Mouse (Mus musculus) embryo, embryonic 11.5 days (tissue): Measurements from ENCODE around the gene Tmem131l.

Source experiments
- DNase-seq: peaks from one replicate; pipeline ENCODE4 v3.0.0-alpha.2; 2012; ENCODE audit warnings: low read depth, low spot score

The Tmem131l gene

DNA sequence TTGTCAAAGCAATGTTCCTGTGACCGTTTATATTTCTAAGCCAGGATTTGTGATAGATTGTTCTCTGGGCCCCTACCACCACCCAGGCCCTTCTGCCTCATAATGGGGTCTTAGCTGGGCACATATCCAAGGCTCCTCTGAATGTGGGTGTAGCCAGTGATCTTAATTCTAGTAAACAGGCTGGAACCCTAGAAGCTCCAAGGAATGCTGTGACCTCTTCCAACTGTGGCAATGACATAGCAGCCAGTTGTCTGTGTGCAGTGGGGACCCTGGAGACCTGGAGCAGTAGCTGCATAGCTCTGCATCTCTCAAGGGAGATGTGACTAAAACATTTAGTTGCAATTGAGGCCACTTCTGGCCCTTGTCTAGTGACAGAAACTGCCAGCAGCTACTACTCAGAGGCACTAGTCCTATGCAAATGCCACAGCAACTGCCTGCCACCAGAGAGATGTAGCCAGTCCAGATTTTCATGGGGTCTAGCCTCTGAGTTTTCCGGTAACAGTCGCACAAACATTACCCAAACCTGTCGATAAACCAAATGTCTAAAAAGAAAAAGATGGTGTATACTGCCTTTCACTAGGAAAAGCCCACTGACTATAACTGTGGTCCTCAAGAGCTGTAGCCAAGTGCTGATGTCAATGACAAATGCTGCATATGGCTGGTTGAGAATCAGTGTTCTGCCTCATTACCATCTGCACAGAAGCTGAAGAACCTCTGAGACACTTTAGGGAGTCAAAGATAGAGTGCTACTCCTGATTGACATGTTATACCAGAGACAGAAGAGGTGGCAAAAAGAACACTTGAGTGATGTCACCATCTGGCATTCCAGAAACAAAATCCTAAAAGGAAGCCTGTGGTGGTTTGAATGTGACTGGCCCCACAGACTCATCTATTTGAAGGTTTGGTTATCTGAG is 61.2 kb downstream of the Tmem131l start:
- DNase-seq = no peak

DNA sequence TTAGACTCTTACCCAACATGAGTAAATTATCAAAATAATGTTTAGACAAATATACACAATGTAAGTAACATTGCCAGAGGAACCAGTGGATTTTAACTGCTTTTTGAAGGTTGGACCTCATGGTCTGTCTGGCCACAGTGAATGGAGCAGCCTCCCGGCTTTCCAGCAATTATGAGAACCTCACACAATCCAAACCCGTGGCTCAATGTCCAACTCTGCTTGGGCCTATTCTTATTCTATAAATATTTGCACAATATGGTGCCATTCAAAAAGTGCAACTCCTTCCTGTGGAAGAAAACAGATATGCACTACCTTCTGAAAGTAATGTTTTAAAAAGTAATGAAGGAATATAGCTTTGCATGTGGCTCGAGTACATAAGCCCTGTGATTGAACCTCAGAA is 62.2 kb downstream of the Tmem131l start:
- DNase-seq = no peak

DNA sequence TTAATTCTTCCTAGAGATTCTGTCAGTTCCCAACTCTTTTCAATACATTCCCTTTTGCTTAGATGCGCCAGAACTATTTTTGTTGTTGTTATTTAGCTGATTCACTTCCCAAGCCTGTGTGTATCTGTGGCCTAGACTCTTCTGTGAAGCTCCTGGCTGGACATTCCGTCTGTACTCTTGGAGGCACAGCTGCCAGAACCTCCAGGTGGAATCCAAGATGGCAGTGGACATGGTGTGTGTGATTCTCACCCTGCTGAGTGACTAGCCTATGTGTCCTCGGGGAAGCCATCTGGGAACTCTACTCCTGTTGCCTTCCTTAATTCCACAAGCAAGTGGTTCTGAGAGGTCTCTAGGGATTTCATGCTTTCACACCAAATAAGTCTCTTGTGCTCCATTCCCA is 63.8 kb downstream of the Tmem131l start:
- no peak for DNase-seq

DNA sequence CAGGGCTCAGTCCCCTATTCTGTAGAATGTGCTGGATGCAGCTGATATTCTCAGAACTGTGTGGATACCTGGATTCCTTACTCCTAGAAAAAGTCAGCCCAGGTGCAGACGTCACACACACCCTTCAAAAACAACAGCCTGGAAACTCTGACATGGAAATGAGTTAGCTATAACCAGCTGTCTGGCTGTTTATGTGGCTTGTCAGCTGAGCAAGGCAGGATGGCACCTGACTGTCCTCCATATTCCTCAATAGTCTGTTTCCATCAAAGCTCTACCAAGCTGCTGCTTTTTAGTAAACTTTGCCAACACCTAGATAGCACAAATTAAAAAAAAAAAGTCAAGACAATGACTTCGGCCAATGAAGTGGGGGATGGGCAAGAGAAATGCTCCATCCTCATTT is 66.6 kb downstream of the Tmem131l start:
- DNase-seq = no peak

DNA sequence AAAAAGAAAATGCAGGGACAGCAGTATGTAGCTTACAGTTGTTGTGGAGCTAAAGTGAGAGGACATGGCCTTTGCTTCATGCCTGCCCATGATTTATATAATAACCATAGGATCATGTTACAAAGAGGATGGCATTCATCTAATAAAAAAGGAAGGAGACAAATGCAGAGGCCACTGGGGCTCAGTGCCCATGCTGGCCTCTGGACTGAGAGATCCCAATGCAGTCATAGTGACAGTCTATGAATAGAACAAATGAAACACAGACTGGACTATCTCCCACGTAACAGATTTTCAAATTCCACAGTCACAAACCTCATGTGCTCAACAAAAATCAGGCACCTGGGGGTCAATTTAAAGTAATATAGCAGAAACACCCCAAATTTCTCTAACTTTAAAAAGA is 69.3 kb downstream of the Tmem131l start:
- no peak for DNase-seq

DNA sequence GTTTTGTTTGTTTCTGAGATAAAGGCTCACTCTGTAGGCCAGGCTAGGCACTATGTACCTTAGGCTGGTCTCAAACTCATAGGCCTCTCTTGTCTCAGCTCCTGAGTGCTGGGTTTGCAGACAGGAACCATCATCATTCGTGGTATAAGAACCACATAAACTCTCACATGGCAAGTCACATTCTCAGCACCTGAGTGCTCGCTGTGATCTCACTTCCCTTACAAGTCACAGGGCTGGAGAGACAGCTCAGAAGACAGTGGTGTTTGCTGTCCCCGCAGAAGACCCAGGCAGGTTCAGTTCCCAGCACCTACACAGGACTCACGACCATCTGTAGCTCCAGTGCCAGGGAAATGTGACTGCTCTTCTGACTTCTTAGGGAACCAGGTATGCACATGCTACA is 70.9 kb downstream of the Tmem131l start:
- no peak for DNase-seq

DNA sequence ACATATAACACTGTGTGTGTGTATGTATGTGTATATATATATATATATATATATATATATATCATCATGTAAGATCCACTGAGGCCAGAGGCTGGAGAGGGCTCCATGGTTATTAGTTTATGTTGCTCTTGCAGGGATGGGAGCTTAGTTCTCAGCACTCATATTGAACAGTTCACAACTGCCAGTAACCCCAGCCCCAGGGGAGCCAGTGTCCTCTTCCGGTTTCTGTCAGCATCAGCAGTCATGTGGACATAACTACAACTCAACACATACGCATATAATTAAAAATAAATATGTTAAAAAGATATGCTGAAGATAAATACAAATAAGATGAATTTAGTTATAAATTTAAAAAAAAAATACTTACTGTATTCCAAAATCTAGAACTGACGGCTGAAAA is 72.2 kb downstream of the Tmem131l start:
- DNase-seq = no peak

DNA sequence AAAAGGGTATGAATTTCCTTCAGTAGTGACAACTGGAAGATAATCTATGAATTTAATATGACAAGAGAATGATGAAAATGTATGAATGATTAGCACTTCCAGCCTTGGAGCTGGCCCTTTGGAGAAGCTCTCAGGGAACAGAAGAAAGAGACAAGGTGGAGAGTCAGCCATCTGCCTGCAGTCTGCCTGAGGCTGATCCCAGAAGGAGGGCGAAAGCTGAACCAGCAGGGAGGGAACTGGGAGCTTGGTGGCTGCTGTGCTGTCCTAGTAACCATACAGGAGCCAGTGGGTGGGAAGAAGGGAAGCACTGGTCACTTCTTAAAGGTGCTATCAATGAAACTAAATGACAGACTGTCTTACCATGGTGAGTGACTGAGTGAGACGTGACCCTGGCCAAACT is 74.6 kb downstream of the Tmem131l start:
- no peak for DNase-seq

DNA sequence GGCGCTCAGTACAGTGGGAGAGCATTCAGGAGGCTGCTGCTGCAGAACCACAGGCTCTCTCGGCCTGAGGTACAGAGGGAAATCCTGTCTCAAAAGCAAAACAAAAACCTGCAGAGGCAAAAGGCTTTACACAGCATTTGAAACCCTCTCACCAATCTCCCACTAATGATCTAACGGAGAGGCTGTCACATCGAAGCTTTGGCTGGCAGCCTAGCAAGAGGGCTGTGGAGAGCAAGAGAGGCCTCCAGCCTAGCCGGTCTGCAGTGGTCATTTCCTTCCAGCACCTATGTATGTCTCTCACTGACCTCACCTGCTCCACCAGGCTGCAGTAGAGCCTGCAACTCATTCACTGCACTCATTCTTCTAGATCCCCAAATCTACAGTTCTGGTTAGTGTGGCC is 76.3 kb downstream of the Tmem131l start:
- no peak for DNase-seq

DNA sequence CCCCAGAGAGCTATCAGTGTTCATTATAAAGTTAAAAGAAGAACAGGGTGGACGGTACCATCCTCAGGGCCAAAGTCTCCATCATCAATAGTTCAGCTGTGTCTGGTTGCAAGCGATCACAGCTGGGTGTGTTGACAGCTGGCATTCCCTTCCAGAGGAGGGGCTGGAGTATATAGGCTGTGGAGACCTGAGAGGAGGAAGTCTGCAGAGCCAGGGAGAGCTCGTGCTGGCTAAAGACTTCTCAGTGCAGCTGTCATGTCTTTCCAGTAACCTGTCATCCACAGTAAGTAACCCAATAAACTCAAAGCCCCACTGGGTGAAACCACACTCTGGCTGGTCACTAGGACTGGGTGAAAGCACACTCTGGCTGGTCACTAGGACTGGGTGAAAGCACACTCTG is 77.4 kb downstream of the Tmem131l start:
- DNase-seq = no peak

DNA sequence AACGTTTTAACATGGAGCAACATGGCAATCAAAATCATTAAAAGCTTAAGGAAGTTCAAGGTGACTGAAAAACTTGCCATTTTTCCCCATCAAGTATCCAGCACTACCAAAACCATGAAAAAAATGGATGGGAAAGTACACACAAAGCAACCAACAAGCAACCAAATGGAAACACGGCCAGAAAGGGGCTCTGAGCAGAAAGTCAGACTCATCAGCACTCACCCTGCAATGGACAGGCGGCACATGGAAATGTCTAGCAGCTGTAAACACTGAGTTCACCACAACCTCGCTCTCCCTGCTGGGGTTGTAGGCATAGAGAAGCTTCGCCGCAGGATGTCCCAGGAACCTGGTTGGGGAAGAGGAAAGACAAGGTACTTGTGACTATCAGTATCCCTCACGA is 77.9 kb downstream of the Tmem131l start:
- DNase-seq = no peak

DNA sequence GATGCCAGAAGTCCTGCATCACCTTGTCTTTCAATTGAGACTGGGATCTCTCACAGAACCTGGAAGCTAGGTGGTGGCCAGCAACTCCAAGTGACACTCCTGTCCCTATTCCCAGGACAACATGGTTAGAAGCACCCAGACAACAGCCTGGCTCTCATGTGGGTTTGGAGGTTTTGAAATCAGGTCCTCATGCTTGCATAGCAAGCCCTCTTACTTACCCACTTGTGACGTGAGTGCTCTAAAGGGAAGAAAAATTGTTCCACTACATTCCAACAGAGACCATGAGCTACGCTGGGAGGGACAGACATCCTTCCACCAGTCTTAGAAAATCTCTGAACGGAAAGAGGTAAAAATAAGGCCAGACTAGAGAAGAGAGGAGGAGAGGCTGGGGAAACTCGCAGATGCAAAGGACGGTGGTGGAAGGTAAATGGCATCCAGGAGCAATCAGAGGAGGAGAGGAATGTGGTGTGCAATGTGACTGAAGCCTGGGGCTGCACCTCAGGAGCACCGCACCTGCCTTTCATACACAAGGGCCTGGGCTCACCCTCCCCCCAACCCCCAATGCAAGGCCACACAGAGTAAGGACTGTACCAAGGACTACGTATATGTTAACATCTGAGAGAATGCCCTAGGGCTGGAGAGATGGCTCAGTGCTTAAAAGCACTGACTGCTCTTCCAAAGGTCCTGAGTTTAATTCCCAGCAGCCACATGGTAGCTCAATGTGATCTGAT is 80.9 kb downstream of the Tmem131l start:
- no peak for DNase-seq

DNA sequence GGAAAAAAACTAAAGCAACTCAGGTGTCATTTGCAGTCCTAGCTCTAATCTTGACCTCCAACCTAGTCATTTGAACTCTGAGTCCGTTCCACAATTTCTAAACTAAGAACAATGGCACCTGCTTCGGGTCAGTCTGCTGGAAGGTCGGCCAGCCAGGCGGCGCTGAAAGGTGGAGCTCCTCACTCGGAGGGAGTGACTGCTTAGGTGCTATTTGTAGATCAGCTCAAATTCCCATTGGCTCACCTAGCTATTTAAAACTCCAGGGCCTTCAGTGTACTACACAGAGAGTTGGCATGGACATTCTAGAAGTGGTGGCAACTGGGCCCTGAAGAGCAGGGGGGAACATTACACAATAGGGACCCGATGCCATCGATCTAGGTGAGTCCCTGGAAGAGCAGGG is 86.1 kb downstream of the Tmem131l start:
- DNase-seq = no peak

DNA sequence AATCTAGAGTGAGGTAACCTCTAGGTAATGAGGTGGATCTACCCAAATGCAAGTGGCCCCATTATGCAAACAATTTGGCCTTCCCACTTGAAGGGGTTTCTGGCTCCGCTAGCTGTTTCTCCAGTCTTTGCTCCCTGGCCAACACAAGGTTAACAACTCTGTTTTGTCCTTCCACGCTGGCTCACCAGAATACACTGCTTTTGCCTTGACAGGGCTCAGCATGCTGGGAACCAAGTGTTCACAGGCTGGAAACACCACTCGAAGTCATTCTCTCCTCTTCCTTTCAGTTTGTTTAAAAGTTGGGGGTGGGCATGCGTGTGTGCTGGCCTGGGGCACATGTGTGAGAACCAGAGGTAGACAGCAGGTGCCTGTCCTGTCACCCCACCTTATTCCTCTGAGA is 91.2 kb downstream of the Tmem131l start:
- DNase-seq = no peak

DNA sequence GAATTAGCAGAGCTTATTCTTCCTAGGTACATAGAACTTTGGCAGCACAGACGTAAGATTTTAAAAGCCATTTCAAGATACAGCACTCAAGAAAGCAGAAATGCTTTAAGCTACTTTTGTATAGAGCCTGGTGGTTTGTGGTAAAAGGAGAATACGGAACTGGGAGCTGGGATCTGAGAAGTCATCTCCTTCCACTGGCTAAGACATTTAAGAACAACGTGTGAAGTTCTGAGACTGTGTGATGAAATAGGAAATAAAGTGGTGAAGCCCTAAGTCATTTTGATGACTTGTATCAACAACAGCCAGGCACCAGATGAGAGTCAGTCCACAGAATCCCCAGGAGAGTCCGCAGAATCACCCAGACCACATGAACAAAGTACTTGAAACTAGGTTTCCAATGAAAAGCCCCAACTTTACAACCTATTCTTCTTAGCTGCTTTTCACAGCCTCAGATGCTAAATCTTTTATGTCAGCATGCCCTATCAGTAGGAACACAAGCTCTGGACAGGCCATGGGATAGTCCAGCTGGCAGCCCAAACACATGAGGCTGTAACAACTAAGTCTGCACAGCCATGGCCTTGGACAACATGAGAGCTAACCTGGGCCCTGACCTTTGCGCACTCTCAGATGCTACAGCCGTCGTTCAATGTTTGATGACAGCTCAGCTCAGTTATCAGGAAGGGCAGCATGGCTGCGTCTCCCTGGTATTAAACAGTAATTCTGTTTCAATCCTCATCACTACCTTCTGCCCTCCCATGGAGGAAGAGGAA is 92.3 kb downstream of the Tmem131l start:
- DNase-seq = no peak

DNA sequence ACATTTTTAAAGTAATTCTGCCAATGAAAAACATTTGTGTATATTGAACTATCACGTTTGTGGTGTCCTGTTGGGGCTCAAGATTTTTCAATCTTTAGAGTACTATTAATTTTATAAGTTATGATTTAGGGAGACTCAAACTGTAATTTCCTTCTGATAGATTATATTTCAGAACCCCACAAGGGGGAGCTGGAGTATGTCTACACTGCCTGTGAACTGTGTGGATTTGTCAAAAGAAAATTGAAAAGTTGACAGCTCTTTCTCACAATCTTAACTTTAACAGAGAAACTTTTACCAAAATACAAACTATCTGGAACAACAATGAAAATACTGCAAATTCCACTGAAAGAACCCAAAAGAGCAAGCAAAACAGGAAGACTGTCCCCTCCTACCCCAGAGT is 93.1 kb downstream of the Tmem131l start:
- DNase-seq = no peak

DNA sequence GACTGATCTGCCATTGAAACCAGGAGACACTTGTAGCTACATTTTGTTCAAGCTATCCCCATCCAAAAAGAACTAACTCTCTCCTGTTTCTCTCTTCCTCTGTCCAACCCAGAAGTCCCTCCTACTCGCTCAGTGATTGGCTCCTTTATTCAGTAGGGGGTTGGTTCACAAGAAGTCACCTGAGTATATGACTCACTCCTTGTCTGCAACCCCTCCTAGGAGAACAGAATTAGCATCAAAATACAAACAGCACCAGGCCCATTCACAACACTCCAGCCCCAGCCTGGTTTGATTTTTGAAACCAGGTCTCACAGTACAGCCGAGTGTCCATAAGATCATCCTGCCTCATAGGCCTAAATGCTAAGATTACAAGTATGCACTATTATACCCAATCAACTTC is 96.3 kb downstream of the Tmem131l start:
- DNase-seq = no peak

DNA sequence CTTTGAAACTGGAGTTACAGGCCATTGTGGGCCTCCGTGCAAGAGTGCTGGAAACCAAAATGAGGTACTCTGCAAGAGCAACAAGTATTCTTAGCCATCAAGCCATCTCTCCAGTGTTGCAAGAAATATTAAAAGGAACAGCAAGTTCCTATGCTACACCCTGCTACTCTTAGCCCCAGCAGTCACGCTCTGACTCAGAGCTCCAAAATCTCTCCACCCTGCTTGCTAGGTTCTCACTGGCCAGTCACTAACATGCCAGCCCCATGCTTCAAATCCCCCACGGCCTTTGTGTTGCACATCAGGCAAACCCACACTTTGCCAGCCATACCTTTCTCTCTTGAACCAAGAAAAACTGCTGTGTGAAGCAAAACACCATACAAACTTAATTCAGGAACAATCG is 96.8 kb downstream of the Tmem131l start:
- no peak for DNase-seq

DNA sequence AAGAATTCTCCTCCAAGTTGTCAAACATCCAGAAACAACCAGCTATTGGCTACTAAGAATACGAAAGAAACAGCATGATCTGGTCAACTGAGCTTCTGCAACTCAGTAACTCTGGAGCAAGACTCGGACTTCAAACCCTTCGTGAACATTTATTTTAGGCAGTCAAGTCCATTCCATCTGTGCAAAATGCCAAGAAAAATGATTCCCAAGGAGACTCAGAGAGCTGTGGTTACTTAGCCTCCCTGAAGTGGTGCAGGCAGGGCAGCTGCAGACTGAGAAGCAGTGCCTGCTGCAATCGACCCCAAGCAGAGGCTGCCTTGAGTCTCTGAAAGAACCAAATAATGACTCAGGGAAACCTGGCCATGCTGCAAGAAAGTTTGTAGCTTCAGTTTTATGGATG is 98.1 kb downstream of the Tmem131l start:
- DNase-seq = no peak

DNA sequence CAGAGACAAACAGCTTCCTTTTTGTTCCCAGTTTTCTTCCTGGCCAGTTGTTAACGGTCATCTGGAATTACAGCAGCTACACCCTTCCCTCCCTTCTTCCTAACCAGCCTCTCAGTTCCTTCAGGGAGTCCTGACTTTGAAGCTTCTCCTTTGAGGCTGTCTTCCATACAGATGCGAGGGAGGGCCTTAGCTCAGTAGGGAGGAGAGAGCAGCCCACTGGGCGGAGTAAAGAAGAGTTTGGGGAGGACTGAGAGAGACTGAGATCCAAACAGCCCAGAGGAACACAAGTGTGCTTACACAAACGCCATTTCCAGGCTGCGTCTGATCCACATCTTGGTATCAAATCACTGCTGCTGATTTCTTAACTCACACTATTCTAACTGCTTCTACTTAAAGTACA is 101.1 kb downstream of the Tmem131l start:
- no peak for DNase-seq

DNA sequence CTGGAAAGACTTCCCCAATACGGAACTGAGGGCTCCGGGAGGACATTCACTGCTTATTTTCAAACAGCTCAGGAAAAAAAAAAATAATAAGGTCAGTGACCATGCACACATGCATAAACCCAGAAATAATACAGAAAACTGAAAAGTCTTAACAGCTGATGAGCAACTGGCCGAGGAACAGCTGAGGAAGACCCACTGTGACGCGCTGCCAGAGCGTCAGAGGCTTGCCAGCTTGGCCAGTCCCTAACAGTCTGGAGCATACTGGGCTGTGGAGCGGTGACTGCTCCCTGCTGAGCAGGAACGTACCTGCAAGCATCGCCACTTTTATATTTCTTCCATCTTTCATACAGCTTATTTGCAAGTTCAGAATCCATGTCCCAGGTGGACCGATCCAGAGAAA is 105.5 kb downstream of the Tmem131l start:
- DNase-seq = no peak

DNA sequence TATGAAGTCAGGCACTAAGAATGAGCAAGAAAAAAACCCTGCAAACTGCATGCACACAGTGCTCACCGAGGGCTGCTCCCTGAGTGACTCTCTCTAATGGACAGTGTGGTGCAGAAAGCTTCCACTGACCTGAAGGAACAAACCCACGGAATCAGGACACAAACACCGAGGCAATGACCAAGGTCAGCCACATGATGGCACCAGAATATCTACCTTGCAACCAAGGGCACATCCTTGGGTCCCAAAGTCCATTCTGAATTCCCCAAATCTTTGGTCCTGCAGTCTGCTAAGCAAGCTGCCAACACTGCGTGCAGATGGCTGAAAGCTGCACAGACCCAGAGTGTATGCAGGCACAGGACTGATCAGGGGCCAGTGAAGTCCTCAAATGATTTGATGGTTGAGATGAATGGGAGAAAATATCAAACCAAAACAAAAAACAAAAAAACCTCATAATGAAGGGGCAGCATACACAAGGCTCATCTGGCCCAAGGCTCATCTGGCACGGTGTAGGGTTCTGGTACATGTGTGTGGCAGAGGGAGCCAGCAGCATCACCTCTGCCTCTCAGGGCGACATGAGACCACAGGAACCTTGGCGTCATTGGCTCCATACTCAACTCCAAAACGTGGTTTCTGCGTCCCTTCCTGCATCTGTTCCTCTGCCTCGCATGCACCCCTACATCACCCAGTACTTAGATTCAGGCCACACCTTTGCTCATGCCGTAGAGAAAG is 124.0 kb downstream of the Tmem131l start:
- DNase-seq = peak; percentile 29
